Mouse (Mus musculus) olfactory bulb, adult 2 months (tissue): ENCODE measurements at regions not wholly inside any gene's neighbourhood (a gene's known extent, or its start where the extent isn't known, plus 50 kb on each side); places are given as distances from the start of the nearest gene placed in this dataset.
A peak's percentile ranks its signal among the peaks of the same experiment; 100 is the strongest.
"Not testable (repeated sequence)": the region's sequence is repeated elsewhere in the genome, so short reads cannot be mapped to it uniquely, and the experiment has no call there.

Experiments used
- H3K27ac ChIP-seq: fragments of 200-500 bp; 2 replicates; pipeline ENCODE4 v1.5.1; 2012; ENCODE audit warnings: low read depth, low read length; ENCODE audit not compliant: insufficient read depth
- H3K4me1 ChIP-seq: fragments of 200-500 bp; 2 replicates; pipeline ENCODE4 v1.6.1; 2012; ENCODE audit warnings: low read length; ENCODE audit not compliant: control insufficient read depth, insufficient read depth
- H3K4me3 ChIP-seq: fragments of 200-500 bp; 2 replicates; pipeline ENCODE4 v1.5.1; 2012; ENCODE audit warnings: mild to moderate bottlenecking, low read depth, low read length, moderate library complexity; ENCODE audit not compliant: insufficient read depth
- CTCF ChIP-seq: fragments of 200-500 bp; IDR thresholded peaks from 2 replicates; pipeline ENCODE4 v1.5.1; 2012; ENCODE audit warnings: low read depth, mild to moderate bottlenecking, low read length, moderate library complexity; ENCODE audit not compliant: insufficient read depth
- POLR2A ChIP-seq: fragments of 200-500 bp; IDR thresholded peaks from 2 replicates; pipeline ENCODE4 v1.6.1; 2012; ENCODE audit warnings: mild to moderate bottlenecking, low read depth, low read length, moderate library complexity; ENCODE audit not compliant: insufficient read depth
- WGBS: fragments of 180-500 bp; shearing (Covaris S2); methylation state at CpG from one replicate; pipeline ENCODE4 v1.1.7; 2018; 5-methylcytosine and 5-hydroxymethylcytosine counted together

GRCm38 (mm10) chr2:168424277-168425099, 143.0 kb upstream of the Kcng1 start:
- 53% methylated on average over 20 of the region's 20 CpGs for WGBS
- TF ChIP-seq CTCF (no peak), POLR2A (no peak)
- peaks cover 6% of the 10 kb centered on the region; the same call in 1 of the 2 replicates for H3K4me1 ChIP-seq
- H3K27ac ChIP-seq, result no peak overlapping the region
- no peak overlapping the region for H3K4me3 ChIP-seq

- no peak overlapping the region for H3K27ac ChIP-seq
- H3K4me1 ChIP-seq, result peaks cover 6% of the 10 kb centered on the region; the same call in 1 of the 2 replicates
- no peak overlapping the region for H3K4me3 ChIP-seq
- 34% methylated on average over 6 of the region's 6 CpGs for WGBS
- peak; percentile 15; the same call in 1 of the 2 replicates for TF ChIP-seq CTCF
- no peak for TF ChIP-seq POLR2A
These were observed 142.0 kb upstream of the Kcng1 start for GRCm38 (mm10) chr2:168423551-168423950.

- no peak for TF ChIP-seq POLR2A
- peak; percentile 29; the same call in 1 of the 2 replicates for TF ChIP-seq CTCF
- WGBS, result 39% methylated on average over 17 of the region's 17 CpGs
- no peaks in the 10 kb centered on the region for H3K4me1 ChIP-seq
- no peak overlapping the region for H3K4me3 ChIP-seq
- H3K27ac ChIP-seq, result no peak overlapping the region
These were observed 133.6 kb upstream of the Kcng1 start for GRCm38 (mm10) chr2:168415140-168415539.

GRCm38 (mm10) chr2:168414110-168414872, 132.8 kb upstream of the Kcng1 start:
- 83% methylated on average over 18 of the region's 18 CpGs for WGBS
- no peak overlapping the region for H3K4me3 ChIP-seq
- no peaks in the 10 kb centered on the region for H3K4me1 ChIP-seq
- no peak overlapping the region for H3K27ac ChIP-seq
- TF ChIP-seq POLR2A (no peak), CTCF (no peak)

GRCm38 (mm10) chr2:168412853-168413252, 131.3 kb upstream of the Kcng1 start:
- Histone ChIP-seq H3K27ac (no peak overlapping the region), H3K4me3 (no peak overlapping the region), H3K4me1 (no peaks in the 10 kb centered on the region)
- WGBS, result 53% methylated on average over 6 of the region's 6 CpGs
- no peak for TF ChIP-seq CTCF
- no peak for TF ChIP-seq POLR2A

- 25% methylated on average over 16 of the region's 16 CpGs for WGBS
- no peak overlapping the region for H3K27ac ChIP-seq
These were observed 121.4 kb upstream of the Kcng1 start for GRCm38 (mm10) chr2:168402782-168403513.

GRCm38 (mm10) chr2:168399088-168399709, 117.7 kb upstream of the Kcng1 start:
- no peak overlapping the region for H3K4me3 ChIP-seq
- no peak for TF ChIP-seq POLR2A
- TF ChIP-seq CTCF, result no peak
- H3K4me1 ChIP-seq, result peaks cover 9% of the 10 kb centered on the region
- 53% methylated on average over 14 of the region's 14 CpGs for WGBS
- H3K27ac ChIP-seq, result no peak overlapping the region

More at GRCm38 (mm10) chr2:168402782-168403513, 121.4 kb upstream of the Kcng1 start:
- TF ChIP-seq POLR2A, result no peak
- no peak for TF ChIP-seq CTCF
- Histone ChIP-seq H3K4me1 (peaks cover 9% of the 10 kb centered on the region), H3K4me3 (no peak overlapping the region)

DNA sequence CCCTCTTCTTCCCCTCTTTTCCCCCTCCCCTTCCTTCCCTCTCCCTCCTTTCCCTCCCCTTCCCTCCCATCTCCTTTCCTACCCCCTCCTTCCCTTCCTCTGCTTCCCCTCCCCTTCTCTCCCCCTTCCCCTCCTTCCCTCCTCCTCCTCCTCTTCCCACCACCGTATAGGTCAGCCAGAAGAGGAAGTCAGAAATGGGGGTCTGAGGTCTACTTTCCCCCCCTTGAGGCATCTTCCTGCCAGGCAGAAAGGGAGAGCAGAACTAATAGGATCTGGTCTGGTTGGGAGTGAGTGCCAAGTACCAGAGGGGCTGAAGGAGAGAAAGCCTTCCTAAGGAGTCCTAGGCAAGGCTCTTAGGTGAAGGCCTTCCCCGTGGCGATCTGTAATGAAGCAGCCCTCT, 114.8 kb upstream of the Kcng1 start:
- WGBS, result 73% methylated on average over 3 of the region's 3 CpGs
- Histone ChIP-seq H3K27ac (no peak overlapping the region), H3K4me1 (no peaks in the 10 kb centered on the region), H3K4me3 (no peak overlapping the region)
- no peak for TF ChIP-seq CTCF
- TF ChIP-seq POLR2A, result no peak

DNA sequence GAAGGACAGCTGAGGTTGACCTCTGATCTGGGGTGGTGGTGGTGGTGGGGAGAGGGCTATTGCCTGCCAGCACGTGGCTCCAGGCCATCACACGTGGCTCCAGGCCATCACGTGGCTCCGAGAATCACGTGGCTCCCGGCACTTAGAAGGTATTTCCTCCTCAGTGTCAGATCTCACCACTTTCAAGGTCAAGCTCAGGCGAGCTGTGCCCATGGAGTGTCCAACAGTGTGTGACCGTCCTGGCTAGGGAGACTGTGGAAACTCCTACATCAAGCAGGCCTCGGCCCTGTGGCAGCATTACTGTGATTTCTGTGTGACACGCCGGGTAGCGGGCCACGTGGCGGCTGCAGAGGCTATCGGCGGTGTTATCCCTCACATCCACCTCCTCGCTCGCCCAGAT, 111.8 kb upstream of the Kcng1 start:
- Histone ChIP-seq H3K4me3 (no peak overlapping the region), H3K4me1 (no peaks in the 10 kb centered on the region), H3K27ac (no peak overlapping the region)
- 95% methylated on average over 18 of the region's 18 CpGs for WGBS
- TF ChIP-seq CTCF, result no peak
- no peak for TF ChIP-seq POLR2A

DNA sequence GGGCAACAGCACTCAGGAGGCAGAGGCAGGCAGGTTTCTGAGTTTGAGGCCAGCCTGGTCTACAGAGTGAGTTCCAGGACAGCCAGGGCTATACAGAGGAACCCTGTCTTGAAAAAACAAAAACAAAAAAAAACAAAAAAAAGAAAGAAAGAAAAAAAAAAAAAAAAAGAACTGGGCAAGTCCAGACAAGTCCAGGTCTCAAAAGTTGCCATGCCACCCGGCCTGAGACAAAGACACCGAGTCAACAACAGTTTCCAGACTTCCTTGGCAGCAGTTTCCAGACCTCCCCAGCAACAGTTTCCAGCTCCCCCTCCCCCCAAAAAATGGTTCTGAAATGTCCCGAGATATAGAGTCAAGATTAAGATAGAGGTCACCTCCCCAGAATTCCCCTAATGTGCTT, 110.6 kb upstream of the Kcng1 start:
- H3K4me3 ChIP-seq, H3K4me1 ChIP-seq, H3K27ac ChIP-seq: not testable (repeated sequence)
- WGBS, result 92% methylated on average over 3 of the region's 3 CpGs
